Mouse (Mus musculus): ENCODE measurements at regions not wholly inside any gene's neighbourhood (a gene's known extent, or its start where the extent isn't known, plus 50 kb on each side); places are given as distances from the start of the nearest gene placed in this dataset.

- Histone ChIP-seq H3K27me3 (ENCODE audit: insufficient read depth, poor library complexity, severe bottlenecking) (no peaks in the 10 kb centered on the region), H3K36me3 (no peaks in the 10 kb centered on the region), H3K9me3 (no peaks in the 10 kb centered on the region), H3K4me1 (replicated peaks) (no peaks in the 10 kb centered on the region), H3K27ac (no peak overlapping the region), H3K4me3 (no peak overlapping the region)
- 88% methylated on average over 5 of the region's 5 CpGs for WGBS
- no peak for DNase-seq (ENCODE audit: low spot score)
Observed at GRCm38 (mm10) chr13:38281712-38282111, 63.2 kb upstream of the Bmp6 start.

DNA sequence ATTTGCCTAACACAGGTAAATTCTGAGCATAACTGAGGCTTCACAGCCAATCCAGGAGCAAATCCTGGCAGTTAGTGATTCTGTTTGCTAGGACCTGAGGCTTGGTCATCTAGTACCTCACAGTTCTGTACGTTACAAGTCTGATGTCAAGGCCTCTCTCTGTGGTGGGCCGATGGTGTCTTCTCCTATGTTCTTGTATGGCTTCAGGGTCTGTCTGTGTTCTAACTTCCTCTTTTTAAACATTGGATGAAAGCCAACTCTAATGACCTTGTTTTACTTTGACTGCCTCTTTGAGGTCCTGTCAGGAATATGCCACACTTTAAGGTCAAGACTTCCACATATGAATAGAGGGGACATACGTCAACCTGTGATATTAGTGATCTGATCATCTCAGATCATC, 56.9 kb upstream of the Bmp6 start:
- H3K27me3 ChIP-seq (ENCODE audit: insufficient read depth, poor library complexity, severe bottlenecking), result no peaks in the 10 kb centered on the region
- H3K36me3 ChIP-seq, result no peaks in the 10 kb centered on the region
- H3K4me3 ChIP-seq, result no peak overlapping the region
- WGBS, result 91% methylated on average over 3 of the region's 3 CpGs
- DNase-seq (ENCODE audit: low spot score), result no peak
- no peaks in the 10 kb centered on the region for H3K9me3 ChIP-seq
- no peak overlapping the region for H3K27ac ChIP-seq
- H3K4me1 ChIP-seq (replicated peaks), result peaks cover 13% of the 10 kb centered on the region

GRCm38 (mm10) chr13:38288572-38289440, 56.1 kb upstream of the Bmp6 start:
- no peaks in the 10 kb centered on the region for H3K9me3 ChIP-seq
- no peak overlapping the region for H3K27ac ChIP-seq
- 84% methylated on average over 14 of the region's 14 CpGs for WGBS

GRCm38 (mm10) chr13:38290287-38290941, 54.5 kb upstream of the Bmp6 start:
- 20% methylated on average over 21 of the region's 21 CpGs for WGBS
- peaks cover 13% of the 10 kb centered on the region for H3K4me1 ChIP-seq (replicated peaks)

More at GRCm38 (mm10) chr13:38288572-38289440, 56.1 kb upstream of the Bmp6 start:
- Histone ChIP-seq H3K4me3 (no peak overlapping the region), H3K36me3 (no peaks in the 10 kb centered on the region), H3K27me3 (ENCODE audit: insufficient read depth, poor library complexity, severe bottlenecking) (no peaks in the 10 kb centered on the region), H3K4me1 (replicated peaks) (peaks cover 13% of the 10 kb centered on the region)
- peak; percentile 3 for DNase-seq (ENCODE audit: low spot score)

GRCm38 (mm10) chr13:38291487-38291886, 53.4 kb upstream of the Bmp6 start:
- Histone ChIP-seq H3K27ac (no peak overlapping the region), H3K4me3 (no peak overlapping the region), H3K27me3 (ENCODE audit: insufficient read depth, poor library complexity, severe bottlenecking) (no peaks in the 10 kb centered on the region), H3K36me3 (no peaks in the 10 kb centered on the region), H3K4me1 (replicated peaks) (peaks cover 13% of the 10 kb centered on the region), H3K9me3 (no peaks in the 10 kb centered on the region)
- WGBS, result 87% methylated on average over 4 of the region's 4 CpGs
- DNase-seq (ENCODE audit: low spot score), result no peak

More at GRCm38 (mm10) chr13:38290287-38290941, 54.5 kb upstream of the Bmp6 start:
- peak overlapping the region; percentile 39 for H3K4me3 ChIP-seq
- H3K27me3 ChIP-seq (ENCODE audit: insufficient read depth, poor library complexity, severe bottlenecking), result no peaks in the 10 kb centered on the region
- H3K36me3 ChIP-seq, result no peaks in the 10 kb centered on the region
- H3K9me3 ChIP-seq, result no peaks in the 10 kb centered on the region
- peak; percentile 35 for DNase-seq (ENCODE audit: low spot score)
- H3K27ac ChIP-seq, result peak overlapping the region; percentile 78

All from hindbrain, embryonic 10.5 days (tissue).